Mouse (Mus musculus) midbrain, postnatal 0 days (tissue): ENCODE measurements at regions not wholly inside any gene's neighbourhood (a gene's known extent, or its start where the extent isn't known, plus 50 kb on each side); places are given as distances from the start of the nearest gene placed in this dataset.

Experiments used
- ATAC-seq: fragments of 200-750 bp; cut with Nextera tagmentation; 2 replicates; pipeline ENCODE4 v1.8.0; 2017; ENCODE audit warnings: moderate number of reproducible peaks, mild to moderate bottlenecking, moderate TSS enrichment, moderate library complexity; ENCODE audit not compliant: low FRiP score
- DNase-seq: peaks from one replicate; pipeline ENCODE4 v3.0.0-alpha.2; 2015; ENCODE audit warnings: low spot score
- H3K27ac ChIP-seq: fragments of 300-500 bp; sonication (generic); 2 replicates; pipeline ENCODE4 v1.5.1; 2014; ENCODE audit warnings: low read depth, mild to moderate bottlenecking, low read length, mixed read lengths
- H3K27me3 ChIP-seq: fragments of 300-500 bp; sonication (generic); 2 replicates; pipeline ENCODE4 v1.6.1; 2014; ENCODE audit warnings: low read length, control low read depth, mixed read lengths; ENCODE audit not compliant: insufficient read depth
- H3K36me3 ChIP-seq: fragments of 300-500 bp; sonication (generic); 2 replicates; pipeline ENCODE4 v1.6.1; 2014; ENCODE audit warnings: low read length, control low read depth, mixed read lengths; ENCODE audit not compliant: insufficient read depth
- H3K4me1 ChIP-seq: fragments of 300-500 bp; sonication (generic); 2 replicates; pipeline ENCODE4 v1.6.1; 2014; ENCODE audit warnings: mild to moderate bottlenecking, control low read depth, antibody characterized with exemption, low read length, mixed read lengths; ENCODE audit not compliant: insufficient read depth
- H3K4me2 ChIP-seq: fragments of 300-500 bp; sonication (generic); 2 replicates; pipeline ENCODE4 v1.6.1; 2014; ENCODE audit warnings: low read depth, mild to moderate bottlenecking, low read length, mixed read lengths; ENCODE audit not compliant: poor library complexity, severe bottlenecking
- H3K4me3 ChIP-seq: fragments of 300-500 bp; sonication (generic); 2 replicates; pipeline ENCODE4 v1.5.1; 2014; ENCODE audit warnings: low read depth, mild to moderate bottlenecking, low read length, moderate library complexity
- H3K9ac ChIP-seq: fragments of 300-500 bp; sonication (generic); replicated peaks from 2 replicates; pipeline ENCODE4 v1.6.1; 2014; ENCODE audit warnings: mild to moderate bottlenecking, low read length, moderate library complexity, mixed read lengths; ENCODE audit not compliant: poor library complexity, severe bottlenecking
- H3K9me3 ChIP-seq: fragments of 300-500 bp; sonication (generic); 2 replicates; pipeline ENCODE4 v1.6.1; 2016; ENCODE audit warnings: low read length, control low read depth
- CTCF ChIP-seq: IDR thresholded peaks from 2 replicates; pipeline ENCODE4 v1.5.1; 2016; ENCODE audit warnings: antibody characterized with exemption, mild to moderate bottlenecking
- WGBS: fragments of 180-500 bp; shearing (Covaris S2); extraction: QIAGEN DNeasy Blood & Tissue Kit; methylation state at CpG from one replicate; pipeline ENCODE4 v1.1.7; 2014; 5-methylcytosine and 5-hydroxymethylcytosine counted together

- ATAC-seq (no peak), DNase-seq (no peak)
- no peaks in the 10 kb centered on the region for H3K9me3 ChIP-seq
- H3K27me3 ChIP-seq: peaks cover 3% of the 10 kb centered on the region; the same call in 1 of the 2 replicates
- H3K36me3 ChIP-seq: no peaks in the 10 kb centered on the region
- no peak for TF ChIP-seq CTCF
- H3K9ac ChIP-seq: no peak overlapping the region
- H3K4me2 ChIP-seq: no peak overlapping the region
- no peak overlapping the region for H3K27ac ChIP-seq
- no peak overlapping the region for H3K4me3 ChIP-seq
- H3K4me1 ChIP-seq: no peaks in the 10 kb centered on the region
- 65% methylated on average over 9 of the region's 9 CpGs for WGBS
Measured at GRCm38 (mm10) chr15:31155141-31155540, 69.0 kb upstream of the Dap start.

DNA sequence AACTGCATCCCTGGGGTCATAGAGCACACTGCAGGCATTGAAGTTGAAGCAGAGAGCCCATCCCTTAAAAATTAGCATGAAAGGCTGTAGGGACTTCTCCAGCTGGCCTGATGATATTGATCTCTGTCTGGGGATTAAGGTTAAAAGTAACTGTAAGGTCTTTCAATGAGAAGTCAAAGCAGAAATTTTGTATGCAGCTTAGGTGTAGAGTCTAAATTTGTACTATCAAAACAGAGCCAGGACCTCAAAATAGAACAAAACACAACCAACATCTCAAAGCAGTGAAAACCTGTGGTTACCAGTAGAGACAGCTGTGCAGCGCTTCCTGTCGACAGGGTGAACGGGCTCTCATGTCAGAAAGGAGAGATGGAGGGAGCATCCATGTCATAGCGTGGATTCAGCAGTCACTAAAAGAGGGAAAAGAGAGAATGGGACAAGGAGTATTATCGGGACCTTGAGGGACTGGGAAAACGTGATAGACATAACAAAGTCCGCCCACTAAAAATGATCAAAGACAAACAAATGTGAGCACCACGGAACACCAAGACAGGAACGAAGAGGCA, 57.5 kb upstream of the Dap start:
- Histone ChIP-seq H3K9ac (no peak overlapping the region), H3K36me3 (no peaks in the 10 kb centered on the region), H3K4me3 (no peak overlapping the region), H3K9me3 (no peaks in the 10 kb centered on the region), H3K27me3 (no peaks in the 10 kb centered on the region), H3K4me1 (no peaks in the 10 kb centered on the region), H3K27ac (no peak overlapping the region), H3K4me2 (no peak overlapping the region)
- DNase-seq: no peak
- no peak for TF ChIP-seq CTCF
- ATAC-seq: no peak
- 79% methylated on average over 9 of the region's 9 CpGs for WGBS

DNA sequence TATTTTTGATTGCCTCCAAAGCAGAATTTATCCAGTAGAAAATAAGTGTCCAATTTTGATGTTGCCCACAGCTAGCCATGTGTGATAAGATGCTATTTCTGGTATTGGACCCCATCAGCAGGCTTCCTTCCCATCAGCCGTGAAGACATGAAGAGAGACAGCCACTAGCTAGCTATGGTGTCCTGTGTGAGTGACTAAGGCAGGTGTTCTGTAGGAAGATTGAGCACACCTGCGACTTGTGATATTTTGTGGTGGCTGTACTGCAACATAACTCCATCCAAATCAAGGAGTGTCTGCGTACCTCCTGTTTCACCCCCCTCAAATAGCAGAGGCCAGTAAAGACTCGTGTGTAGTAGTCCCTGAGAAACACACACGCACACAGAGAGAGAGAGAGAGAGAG, 56.6 kb upstream of the Dap start:
- H3K9ac ChIP-seq: no peak overlapping the region
- no peak for TF ChIP-seq CTCF
- no peak overlapping the region for H3K4me2 ChIP-seq
- H3K9me3 ChIP-seq: no peaks in the 10 kb centered on the region
- ATAC-seq: no peak
- H3K27me3 ChIP-seq: no peaks in the 10 kb centered on the region
- no peak overlapping the region for H3K4me3 ChIP-seq
- H3K36me3 ChIP-seq: no peaks in the 10 kb centered on the region
- WGBS: 90% methylated on average over 5 of the region's 5 CpGs
- DNase-seq: no peak
- H3K4me1 ChIP-seq: no peaks in the 10 kb centered on the region
- H3K27ac ChIP-seq: no peak overlapping the region

GRCm38 (mm10) chr15:31168191-31168590, 55.9 kb upstream of the Dap start:
- H3K4me1 ChIP-seq: no peaks in the 10 kb centered on the region
- H3K36me3 ChIP-seq: no peaks in the 10 kb centered on the region
- H3K27ac ChIP-seq: no peak overlapping the region
- H3K9me3 ChIP-seq: no peaks in the 10 kb centered on the region
- 90% methylated on average over 9 of the region's 9 CpGs for WGBS
- no peak overlapping the region for H3K4me3 ChIP-seq
- H3K27me3 ChIP-seq: no peaks in the 10 kb centered on the region
- DNase-seq (no peak), ATAC-seq (no peak)
- no peak overlapping the region for H3K4me2 ChIP-seq
- no peak for TF ChIP-seq CTCF
- H3K9ac ChIP-seq: no peak overlapping the region

- H3K9ac ChIP-seq: no peak overlapping the region
- 75% methylated on average over 6 of the region's 6 CpGs for WGBS
- no peak for TF ChIP-seq CTCF
- no peaks in the 10 kb centered on the region for H3K36me3 ChIP-seq
- H3K4me3 ChIP-seq: no peak overlapping the region
- no peaks in the 10 kb centered on the region for H3K9me3 ChIP-seq
- H3K27me3 ChIP-seq: no peaks in the 10 kb centered on the region
- ATAC-seq (no peak), DNase-seq (peak; percentile 51)
- no peak overlapping the region for H3K27ac ChIP-seq
- no peaks in the 10 kb centered on the region for H3K4me1 ChIP-seq
- H3K4me2 ChIP-seq: no peak overlapping the region
Measured at GRCm38 (mm10) chr15:31173309-31174115, 50.6 kb upstream of the Dap start.
